Mouse (Mus musculus): ENCODE measurements around the gene Coq4. TPM values are rescaled to one million over a fixed set of nuclear protein-coding genes. Genes with fewer than 3 reads are reported as not detected.
"Not testable (repeated sequence)": the region's sequence is repeated elsewhere in the genome, so short reads cannot be mapped to it uniquely, and the experiment has no call there.

The Coq4 gene
- total and polyA plus RNA-seq, 3 experiments, result 23.5 to 33.2 TPM; not detected in 1

- no peak overlapping the region for H3K27ac ChIP-seq (ENCODE audit: control insufficient read depth, low read depth, low read length)
- H3K27me3 ChIP-seq (ENCODE audit: control insufficient read depth in 1 of 2, insufficient read depth in 2 of 2, low read length in 2 of 2), result no peaks in the 10 kb centered on the region
- peaks cover 1 to 10% of the 10 kb centered on the region in 2 experiments; a peak in 3 of 4 replicates for H3K36me3 ChIP-seq (ENCODE audit: control insufficient read depth in 1 of 2, insufficient read depth in 2 of 2, low read length in 2 of 2)
- H3K79me2 ChIP-seq (ENCODE audit: control insufficient read depth, insufficient read depth, low read length, poor library complexity), result no peaks in the 10 kb centered on the region
- TF ChIP-seq ZC3H11A (IDR thresholded peaks at IDR 0.05; ENCODE audit: low read depth, low read length) (no peak), SIN3A (IDR thresholded peaks at IDR 0.05; ENCODE audit: low read length) (no peak), BHLHE40 (IDR thresholded peaks at IDR 0.05; ENCODE audit: borderline replicate concordance, low read depth, low read length) (0 out of 2 replicates have a peak, but pooled peaks have one; percentile 9), ETS1 (IDR thresholded peaks at IDR 0.05; ENCODE audit: low read depth, low read length) (0 out of 2 replicates have a peak, but pooled peaks have one; percentile 21), EP300 (IDR thresholded peaks at IDR 0.05; ENCODE audit: low read depth in 1 of 2, low read length in 2 of 2) (peak in 1 of 2 experiments; percentile 11; a peak in 1 of 4 replicates), GATA1 (IDR thresholded peaks at IDR 0.05; ENCODE audit: low read depth, low read length) (0 out of 2 replicates have a peak, but pooled peaks have one; percentile 21), MEF2A (IDR thresholded peaks at IDR 0.05; ENCODE audit: extremely low read depth, insufficient replicate concordance, low read depth, low read length, poor library complexity, severe bottlenecking) (0 out of 2 replicates have a peak, but pooled peaks have one; percentile 47), TCF12 (IDR thresholded peaks at IDR 0.05; ENCODE audit: low read depth, low read length) (peak; percentile 34; the same call in 1 of the 2 replicates)
- no peaks in the 10 kb centered on the region for H3K9me3 ChIP-seq (replicated peaks; ENCODE audit: insufficient read depth, low read length)
- H3K9ac ChIP-seq (ENCODE audit: control insufficient read depth, low read depth, low read length, poor library complexity, severe bottlenecking), result no peak overlapping the region
- peaks cover 0 to 15% of the 10 kb centered on the region in 2 experiments; a peak in 3 of 4 replicates for H3K4me1 ChIP-seq (ENCODE audit: control insufficient read depth in 1 of 2, insufficient read depth in 2 of 2, low read length in 2 of 2)
- no peak overlapping the region for H3K4me3 ChIP-seq (ENCODE audit: control insufficient read depth in 1 of 2, insufficient read depth in 1 of 2, low read depth in 2 of 2, low read length in 2 of 2)
- DNase-seq (ENCODE audit: low read depth, low spot score), result peak; percentile 47
These were observed 14.0 kb upstream of the Coq4 start for GRCm38 (mm10) chr2:29773323-29773722.

GRCm38 (mm10) chr2:29781256-29781655 is 6.0 kb upstream of the Coq4 start:
- not testable (repeated sequence) for H3K4me3 ChIP-seq (ENCODE audit: control insufficient read depth in 1 of 2, insufficient read depth in 1 of 2, low read depth in 2 of 2, low read length in 2 of 2); H3K27ac ChIP-seq (ENCODE audit: control insufficient read depth, low read depth, low read length); DNase-seq (ENCODE audit: low read depth, low spot score); H3K9me3 ChIP-seq (replicated peaks; ENCODE audit: insufficient read depth, low read length); H3K4me1 ChIP-seq (ENCODE audit: control insufficient read depth in 1 of 2, insufficient read depth in 2 of 2, low read length in 2 of 2); H3K27me3 ChIP-seq (ENCODE audit: control insufficient read depth in 1 of 2, insufficient read depth in 2 of 2, low read length in 2 of 2); H3K79me2 ChIP-seq (ENCODE audit: control insufficient read depth, insufficient read depth, low read length, poor library complexity); H3K9ac ChIP-seq (ENCODE audit: control insufficient read depth, low read depth, low read length, poor library complexity, severe bottlenecking)
- H3K36me3 ChIP-seq (ENCODE audit: control insufficient read depth in 1 of 2, insufficient read depth in 2 of 2, low read length in 2 of 2), result peaks cover 0 to 20% of the 10 kb centered on the region in 2 experiments; a peak in 3 of 4 replicates
- TF ChIP-seq ZNF384 (IDR thresholded peaks at IDR 0.05; ENCODE audit: low read depth, low read length), result peak; percentile 83

GRCm38 (mm10) chr2:29784290-29784689 is 3.0 kb upstream of the Coq4 start:
- no peak overlapping the region for H3K9ac ChIP-seq (ENCODE audit: control insufficient read depth, low read depth, low read length, poor library complexity, severe bottlenecking)
- H3K4me1 ChIP-seq (ENCODE audit: control insufficient read depth in 1 of 2, insufficient read depth in 2 of 2, low read length in 2 of 2), result peaks cover 0 to 9% of the 10 kb centered on the region in 2 experiments; a peak in 2 of 4 replicates
- H3K36me3 ChIP-seq (ENCODE audit: control insufficient read depth in 1 of 2, insufficient read depth in 2 of 2, low read length in 2 of 2), result peaks cover 10 to 18% of the 10 kb centered on the region in 2 experiments
- no peak for DNase-seq (ENCODE audit: low read depth, low spot score)
- no peak overlapping the region for H3K4me3 ChIP-seq (ENCODE audit: control insufficient read depth in 1 of 2, insufficient read depth in 1 of 2, low read depth in 2 of 2, low read length in 2 of 2)
- H3K9me3 ChIP-seq (replicated peaks; ENCODE audit: insufficient read depth, low read length), result no peaks in the 10 kb centered on the region
- no peak overlapping the region for H3K27ac ChIP-seq (ENCODE audit: control insufficient read depth, low read depth, low read length)
- H3K79me2 ChIP-seq (ENCODE audit: control insufficient read depth, insufficient read depth, low read length, poor library complexity), result peaks cover 14% of the 10 kb centered on the region
- H3K27me3 ChIP-seq (ENCODE audit: control insufficient read depth in 1 of 2, insufficient read depth in 2 of 2, low read length in 2 of 2), result no peaks in the 10 kb centered on the region
- TF ChIP-seq CHD1 (IDR thresholded peaks at IDR 0.05; ENCODE audit: low read depth, low read length) (no peak), TAL1 (IDR thresholded peaks at IDR 0.05; ENCODE audit: low read length) (no peak), MYB (IDR thresholded peaks at IDR 0.05; ENCODE audit: low read depth, low read length) (no peak), BHLHE40 (IDR thresholded peaks at IDR 0.05; ENCODE audit: borderline replicate concordance, low read depth, low read length) (no peak), CTCF (IDR thresholded peaks at IDR 0.05 in 2 of 3, conservative IDR thresholded peaks at IDR 0.05 in 1 of 3; ENCODE audit: control insufficient read depth in 1 of 3, insufficient read depth in 1 of 3, low read depth in 2 of 3, low read length in 3 of 3, poor library complexity in 1 of 3, severe bottlenecking in 1 of 3) (no peak), ZC3H11A (IDR thresholded peaks at IDR 0.05; ENCODE audit: low read depth, low read length) (no peak), CHD2 (IDR thresholded peaks at IDR 0.05; ENCODE audit: low read length) (no peak), JUND (IDR thresholded peaks at IDR 0.05; ENCODE audit: low read depth, low read length) (no peak), TBP (IDR thresholded peaks at IDR 0.05; ENCODE audit: low read depth, low read length) (no peak), KAT2A (conservative IDR thresholded peaks at IDR 0.05; ENCODE audit: low read depth, low read length) (no peak), RCOR1 (IDR thresholded peaks at IDR 0.05; ENCODE audit: low read depth, low read length) (no peak), MEF2A (IDR thresholded peaks at IDR 0.05; ENCODE audit: extremely low read depth, insufficient replicate concordance, low read depth, low read length, poor library complexity, severe bottlenecking) (no peak)

Measured in MEL (cell line).